Mouse (Mus musculus) left cerebral cortex, postnatal 36 days (tissue): ENCODE results near the gene Cct4. TPM values are rescaled to one million over a fixed set of nuclear protein-coding genes. Genes with fewer than 3 reads are reported as not detected.

Experiments
- DNase-seq, 2 experiments: peaks; one replicate each; pipeline ENCODE4 v3.0.0; 2021 to 2022; ENCODE audit warnings: low spot score in 2 of 2, mixed read lengths in 1 of 2
- intact Hi-C: fragments of 180-260 bp; cut with DNase I; formaldehyde crosslinking; loops from one replicate; pipeline ENCODE4 v1.15.1; 2025
- total RNA-seq, 2 experiments: library from RNA; stranded (reverse); gene quantifications; 2 replicates each; pipeline ENCODE4 v1.2.3; 2021

Cct4 gene
- total RNA-seq = 100 to 1,000 TPM in 1 of 2 experiments, 10 to 100 TPM in 1; 99.1 to 110 TPM

DNA sequence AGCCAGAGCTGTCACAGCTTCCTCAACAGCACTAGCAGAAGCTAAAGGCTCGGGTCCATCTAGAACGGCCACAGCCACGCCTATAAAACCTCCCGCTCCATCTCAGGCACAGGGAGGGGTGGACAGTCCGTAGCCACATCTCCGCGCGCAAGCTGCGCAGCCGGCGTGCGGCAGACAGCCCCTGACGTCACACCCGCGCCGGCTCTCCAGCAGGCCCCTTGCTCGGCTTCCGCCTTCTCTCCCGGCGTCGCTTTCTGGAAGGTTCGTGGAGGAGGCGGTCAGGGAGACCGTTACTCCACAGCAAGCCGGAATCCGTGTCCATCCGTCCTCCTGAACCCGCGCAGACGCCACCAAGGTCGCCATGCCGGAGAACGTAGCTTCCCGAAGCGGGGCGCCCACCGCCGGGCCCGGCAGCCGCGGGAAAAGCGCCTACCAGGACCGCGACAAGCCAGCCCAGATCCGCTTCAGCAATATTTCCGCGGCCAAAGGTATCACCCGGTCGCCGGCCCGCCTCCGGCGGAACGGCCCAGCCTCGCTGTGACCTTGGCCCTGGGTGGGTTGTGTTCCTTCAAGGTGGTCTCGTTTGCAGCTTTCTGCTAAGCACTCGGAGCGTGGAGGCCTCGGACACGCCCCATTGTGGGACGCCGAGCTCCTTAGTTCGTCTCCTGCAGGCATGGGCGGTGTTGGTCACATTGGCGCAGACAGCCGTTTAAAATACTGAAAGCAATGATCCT, at the start of gene Cct4:
Gene Cct4 (plus strand): TSS at position 127 of the 734 bp plus-strand sequence.
- intact Hi-C loops = loop anchor here (2.0 kb wide), 1 partner anchor 264 kb away; no protein-coding TSS in a partner anchor
- DNase-seq = peak; percentile 94 to 95

DNA sequence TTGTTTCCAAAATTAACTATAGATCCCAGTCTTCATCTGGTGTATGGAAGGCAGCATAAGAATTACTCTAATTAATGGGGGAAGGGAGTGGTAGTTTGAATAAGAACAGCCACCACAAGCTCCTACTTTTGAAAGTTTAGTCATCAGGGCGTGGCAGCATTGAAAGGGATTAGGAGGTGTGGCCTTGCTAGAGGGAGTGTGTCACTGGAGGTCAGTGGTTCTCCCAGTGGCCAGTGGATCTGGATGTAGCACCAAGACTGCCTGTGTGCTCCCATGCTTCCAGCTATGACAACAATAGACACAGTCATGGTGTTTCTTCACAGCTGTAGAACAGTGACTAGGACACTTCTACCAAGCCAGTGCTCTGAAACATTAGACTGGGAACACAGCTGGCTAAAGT, 41.2 kb upstream of the Cct4 start:
- intact Hi-C loops = no loop called here
- DNase-seq = no peak

- intact Hi-C loops = no loop called here
Measured at GRCm38 (mm10) chr11:22950131-22950530, 40.2 kb upstream of the Cct4 start.

GRCm38 (mm10) chr11:22952668-22953067, 37.7 kb upstream of the Cct4 start:
- intact Hi-C loops = no loop called here
- DNase-seq = no peak

More at GRCm38 (mm10) chr11:22950131-22950530, 40.2 kb upstream of the Cct4 start:
- no peak for DNase-seq

DNA sequence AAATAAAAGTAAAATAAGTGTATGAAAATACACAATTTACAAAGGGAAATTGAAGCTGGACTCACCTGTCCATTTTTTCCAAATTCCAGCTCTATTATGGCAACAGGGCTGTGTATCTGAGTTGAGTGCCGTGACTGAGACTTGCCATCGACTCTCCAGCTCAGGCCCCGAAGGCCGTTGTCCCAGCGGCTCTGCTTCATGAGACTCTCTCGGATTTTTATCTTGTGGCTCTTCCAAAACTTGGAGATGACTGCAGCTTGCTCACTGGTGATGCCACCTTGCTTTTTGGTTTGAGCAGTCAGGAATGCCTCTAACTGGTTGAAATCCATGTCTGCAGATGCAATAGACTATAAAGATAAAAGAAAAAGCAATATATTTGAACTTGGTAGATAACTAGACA, 34.0 kb upstream of the Cct4 start:
- no peak for DNase-seq
- intact Hi-C loops = loop anchor here (5.0 kb wide), 1 partner anchor 99 kb away; no protein-coding TSS in a partner anchor

DNA sequence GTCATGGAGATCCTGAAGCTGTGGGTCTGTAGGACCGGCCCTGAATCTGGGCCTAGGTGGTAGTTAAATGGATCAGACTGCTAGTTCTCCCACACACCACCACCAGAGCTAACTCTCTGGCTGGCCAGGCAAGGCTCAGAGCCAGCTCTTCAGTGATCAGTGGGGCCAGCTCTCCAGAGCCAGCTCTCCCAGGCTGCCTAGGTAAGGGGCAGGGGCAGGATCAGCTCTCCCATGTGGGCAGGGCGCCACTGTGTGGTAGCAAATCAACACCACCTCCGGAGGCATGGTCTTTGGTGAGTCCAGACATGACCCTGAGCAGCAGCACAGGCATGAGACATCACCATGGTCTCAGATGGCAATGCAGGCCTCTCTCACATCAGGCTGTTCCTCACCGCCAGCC, 33.5 kb upstream of the Cct4 start:
- intact Hi-C loops = loop anchor here (5.0 kb wide), 1 partner anchor 100 kb away; no protein-coding TSS in a partner anchor
- DNase-seq = no peak

DNA sequence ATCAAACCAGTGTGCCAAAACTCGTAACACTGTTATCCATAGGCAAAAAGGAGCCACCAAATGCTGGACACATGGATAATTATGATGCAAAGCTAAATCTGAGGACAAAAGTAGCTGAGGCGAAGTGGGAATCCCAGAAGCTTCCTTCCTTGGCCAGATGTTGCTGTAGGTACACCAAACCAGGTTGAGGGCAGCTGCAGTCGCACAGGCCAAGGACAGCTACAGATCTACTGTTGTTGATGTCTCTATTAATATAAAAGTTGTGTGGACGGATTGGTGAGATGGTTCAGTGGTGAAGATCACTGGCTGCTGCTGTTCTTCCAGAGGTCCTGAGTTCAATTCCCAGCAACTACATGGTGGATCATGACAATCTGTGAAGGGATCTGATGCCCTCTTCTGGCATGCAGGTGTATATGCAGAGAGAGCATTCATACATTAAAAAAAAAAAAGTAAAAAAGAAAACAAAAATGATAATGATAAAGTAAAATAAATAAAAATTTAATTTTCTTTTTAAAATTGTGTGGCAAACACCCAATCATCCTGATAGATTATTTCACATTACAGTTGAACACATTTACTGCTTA, 32.4 kb upstream of the Cct4 start:
- no peak for DNase-seq
- intact Hi-C loops = loop anchor here (2.0 to 5.0 kb wide), 2 partner anchors 101 to 327 kb away; no protein-coding TSS in a partner anchor

DNA sequence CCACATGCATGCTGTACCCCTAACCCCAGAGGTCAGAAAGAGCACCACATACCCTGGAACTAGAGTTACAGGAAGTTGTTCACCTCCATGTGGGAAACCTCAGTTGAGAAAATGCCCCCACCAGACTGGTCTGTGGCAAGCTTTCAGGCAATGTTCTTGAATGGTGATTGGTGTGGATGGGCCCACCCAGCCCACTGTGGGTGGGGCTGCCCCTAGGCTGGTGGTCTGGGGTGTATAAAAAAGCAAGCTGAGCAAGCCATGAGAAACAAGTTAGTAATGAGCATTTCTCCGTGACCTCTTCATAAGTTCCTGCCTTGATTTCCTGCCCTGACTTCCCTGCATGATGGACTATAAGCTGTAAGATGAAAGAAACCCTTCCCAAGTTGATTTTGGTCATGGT, 28.2 kb upstream of the Cct4 start:
- intact Hi-C loops = no loop called here
- no peak for DNase-seq

- intact Hi-C loops = no loop called here
- no peak for DNase-seq
Measured at GRCm38 (mm10) chr11:22964401-22964800, 25.9 kb upstream of the Cct4 start.

GRCm38 (mm10) chr11:22965503-22965902, 24.8 kb upstream of the Cct4 start:
- intact Hi-C loops = no loop called here
- DNase-seq = no peak

GRCm38 (mm10) chr11:22969486-22969885, 20.8 kb upstream of the Cct4 start:
- intact Hi-C loops = no loop called here
- no peak for DNase-seq

DNA sequence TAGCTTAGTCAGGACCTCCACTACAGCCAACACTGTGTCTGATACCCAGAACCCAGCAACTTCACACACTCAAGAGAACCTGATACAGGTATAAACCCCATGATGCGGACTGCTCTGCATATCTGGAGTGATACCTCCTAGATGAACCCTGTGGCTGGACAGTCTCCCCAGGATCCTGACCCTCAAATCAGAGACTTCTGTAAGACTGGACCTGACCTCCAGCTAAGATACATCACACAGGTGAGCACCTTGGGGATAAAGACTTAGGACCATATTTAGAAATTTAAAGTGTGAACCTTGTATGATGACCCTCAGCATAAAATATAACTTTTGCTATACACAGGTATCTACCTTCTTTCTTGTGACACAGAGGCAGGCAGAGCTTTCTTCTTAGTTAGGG, 19.8 kb upstream of the Cct4 start:
- DNase-seq = no peak
- intact Hi-C loops = loop anchor here (5.0 to 10.0 kb wide), 2 partner anchors 338 to 686 kb away; no protein-coding TSS in a partner anchor

- DNase-seq = peak; percentile 71 to 75
- intact Hi-C loops = loop anchor here (5.0 to 10.0 kb wide), 2 partner anchors 340 to 687 kb away; no protein-coding TSS in a partner anchor
Measured at GRCm38 (mm10) chr11:22971835-22972709, 18.2 kb upstream of the Cct4 start, which contains the start of gene Zrsr1. Zrsr1 (plus strand) TSS chr11:22972005.

DNA sequence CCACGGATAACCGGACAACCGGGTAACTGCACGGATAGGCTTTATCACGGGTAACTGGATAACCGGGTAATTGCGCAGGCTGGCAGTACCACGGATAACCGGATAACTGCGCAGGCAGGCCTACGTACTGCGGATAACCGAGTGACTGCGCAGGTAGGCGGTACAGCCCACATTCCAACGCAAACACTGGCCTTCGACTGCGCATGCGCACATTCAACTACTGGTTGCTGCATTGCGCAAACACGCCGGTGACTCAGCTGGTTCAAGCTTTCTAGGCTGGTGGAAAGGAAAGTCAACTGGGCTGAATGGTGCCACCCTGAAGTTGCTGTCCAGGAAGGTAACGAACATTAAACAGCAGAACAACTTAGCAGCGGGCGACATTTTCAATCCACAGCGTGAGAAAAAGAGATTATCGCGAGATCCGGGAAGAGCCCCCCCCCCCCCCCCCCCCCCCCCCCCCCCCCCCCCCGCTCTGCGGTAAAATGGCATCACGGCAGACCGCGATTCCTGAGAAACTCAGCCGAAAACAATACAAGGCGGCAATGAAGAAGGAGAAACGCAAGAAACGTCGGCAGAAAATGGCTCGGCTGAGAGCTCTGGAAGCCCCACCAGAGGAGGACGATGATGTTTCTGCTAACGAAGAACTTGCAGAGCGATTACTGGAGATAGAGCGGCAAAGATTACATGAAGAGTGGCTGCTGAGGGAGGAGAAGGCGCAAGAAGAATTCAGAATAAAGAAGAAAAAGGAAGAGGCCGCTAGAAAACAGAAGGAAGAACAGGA, 17.4 kb upstream of the Cct4 start:
- peak; percentile 85 for DNase-seq
- intact Hi-C loops = loop anchor here (5.0 to 10.0 kb wide), 2 partner anchors 341 to 688 kb away; no protein-coding TSS in a partner anchor

- DNase-seq = peak in 1 of 2 experiments; percentile 27
- intact Hi-C loops = loop anchor here (5.0 to 10.0 kb wide), 2 partner anchors 341 to 689 kb away; no protein-coding TSS in a partner anchor
Measured at GRCm38 (mm10) chr11:22973599-22973998, 16.7 kb upstream of the Cct4 start.

GRCm38 (mm10) chr11:22978215-22978614, 12.1 kb upstream of the Cct4 start:
- intact Hi-C loops = loop anchor here (10.0 kb wide), 1 partner anchor 693 kb away; no protein-coding TSS in a partner anchor
- no peak for DNase-seq

GRCm38 (mm10) chr11:22978711-22979110, 11.6 kb upstream of the Cct4 start:
- intact Hi-C loops = loop anchor here (10.0 kb wide), 1 partner anchor 694 kb away; no protein-coding TSS in a partner anchor
- no peak for DNase-seq

- intact Hi-C loops = loop anchor here (10.0 kb wide), 1 partner anchor 694 kb away; no protein-coding TSS in a partner anchor
- DNase-seq = no peak
Measured at GRCm38 (mm10) chr11:22979221-22979620, 11.1 kb upstream of the Cct4 start.

- intact Hi-C loops = loop anchor here (10.0 kb wide), 1 partner anchor 584 kb away; no protein-coding TSS in a partner anchor
- DNase-seq = no peak
Measured at GRCm38 (mm10) chr11:22981041-22981440, 9.3 kb upstream of the Cct4 start.
